ENCODE assay signal across 35 mouse cellular contexts in the genomic region with DNA sequence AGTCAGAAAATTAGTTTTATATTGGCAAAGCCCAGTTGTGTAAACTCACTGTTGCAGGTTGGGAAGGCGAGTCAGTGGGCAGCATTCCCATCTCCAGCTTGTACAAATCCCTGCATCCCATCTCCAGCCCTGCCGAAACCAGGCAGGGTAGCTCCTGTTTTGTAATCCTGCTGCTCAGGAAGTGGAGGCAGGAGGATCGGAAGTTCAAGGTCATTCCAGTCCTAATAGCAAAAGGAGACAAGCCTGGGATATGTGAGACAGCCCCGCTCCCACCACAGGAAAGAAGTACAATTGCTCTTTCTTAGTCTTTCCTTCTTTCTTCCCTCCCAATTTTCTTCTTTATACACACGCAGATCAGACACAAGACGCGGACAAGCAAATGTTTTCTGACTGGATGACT. TPM values are rescaled to one million over a fixed set of nuclear protein-coding genes. Genes with fewer than 3 reads are reported as not detected.
"Had no signal": no experiment of that assay in that cellular context is flagged by ENCODE, and none has a peak within 500 bp of the region (broad histone marks: within the 10 kb centered on the region; RNA-seq: fewer than 3 reads in every experiment).

No protein-coding gene starts in this region.

- H3K9ac ChIP-seq: liver, embryonic 13.5 days; midbrain, embryonic 12.5 days; midbrain, embryonic 15.5 days; neural tube, embryonic 13.5 days had no signal

- H3K4me1 ChIP-seq: liver, embryonic 13.5 days; midbrain, embryonic 15.5 days had no signal

- H3K27ac ChIP-seq: layer of hippocampus, adult 2 months; left cerebral cortex, adult 2 months; liver, embryonic 13.5 days; midbrain, embryonic 12.5 days; midbrain, embryonic 15.5 days; neural tube, embryonic 13.5 days; stomach, postnatal 0 days had no signal

- ATAC-seq: midbrain, embryonic 15.5 days had no signal

- DNase-seq: kidney, adult 18-20 months; kidney, adult 9 months; kidney, postnatal 14 days; layer of hippocampus, adult 9-11 months; liver, embryonic 13.5 days; lung, adult 2 months; lung, postnatal 14 days; lung, postnatal 4 days; right cerebral cortex, adult 18-20 months; right cerebral cortex, postnatal 14 days; right cerebral cortex, postnatal 4 days; thymus, adult 18-20 months; thymus, postnatal 36 days had no signal

- H3K4me3 ChIP-seq: layer of hippocampus, adult 2 months; left cerebral cortex, adult 2 months; liver, embryonic 13.5 days; midbrain, embryonic 12.5 days; midbrain, embryonic 15.5 days; myocyte; neural tube, embryonic 13.5 days had no signal

- H3K9me3 ChIP-seq: liver, embryonic 13.5 days; midbrain, embryonic 12.5 days; midbrain, embryonic 15.5 days; neural tube, embryonic 13.5 days had no signal

- H3K27me3 ChIP-seq: liver, embryonic 13.5 days; midbrain, embryonic 12.5 days; midbrain, embryonic 15.5 days had no signal

- H3K36me3 ChIP-seq: liver, embryonic 13.5 days; midbrain, embryonic 12.5 days; midbrain, embryonic 15.5 days; neural tube, embryonic 13.5 days had no signal

- H3K4me2 ChIP-seq: liver, embryonic 13.5 days; midbrain, embryonic 12.5 days; midbrain, embryonic 15.5 days; neural tube, embryonic 13.5 days had no signal

RNA-seq across cellular contexts. Expression of a gene that starts 8.7 kb away (rescaled TPM):
- total RNA-seq: layer of hippocampus, adult 2 months; layer of hippocampus, postnatal 25 days; left cerebral cortex, adult 2 months; left cerebral cortex, postnatal 10 days; left cerebral cortex, postnatal 36 days; liver, adult 2 months; megakaryocyte progenitor cell, adult 5-6 weeks; megakaryocyte-erythroid progenitor cell, adult 5-6 weeks; monocyte, adult 5-6 weeks; neutrophil, adult 5-6 weeks had no signal
- polyA plus RNA-seq: large intestine, adult 2 months; limb, embryonic 11.5 days; limb, embryonic 14.5 days; liver, adult 2 months; liver, embryonic 13.5 days; liver, embryonic 16.5 days; lung, adult 2 months; lung, embryonic 16.5 days; midbrain, embryonic 12.5 days; midbrain, embryonic 15.5 days; myocyte; neural tube, embryonic 13.5 days; stomach, embryonic 14.5 days; stomach, postnatal 0 days; urinary bladder, adult 2 months had no signal

RNA-seq across cellular contexts. Expression of a gene that starts 25.8 kb away (rescaled TPM):
- total RNA-seq: layer of hippocampus, adult 2 months; megakaryocyte progenitor cell, adult 5-6 weeks; megakaryocyte-erythroid progenitor cell, adult 5-6 weeks; monocyte, adult 5-6 weeks; neutrophil, adult 5-6 weeks had no signal
- polyA plus RNA-seq: myocyte had no signal
